Comparison of ENCODE assay signal across 8 mouse cellular contexts in the genomic region with DNA sequence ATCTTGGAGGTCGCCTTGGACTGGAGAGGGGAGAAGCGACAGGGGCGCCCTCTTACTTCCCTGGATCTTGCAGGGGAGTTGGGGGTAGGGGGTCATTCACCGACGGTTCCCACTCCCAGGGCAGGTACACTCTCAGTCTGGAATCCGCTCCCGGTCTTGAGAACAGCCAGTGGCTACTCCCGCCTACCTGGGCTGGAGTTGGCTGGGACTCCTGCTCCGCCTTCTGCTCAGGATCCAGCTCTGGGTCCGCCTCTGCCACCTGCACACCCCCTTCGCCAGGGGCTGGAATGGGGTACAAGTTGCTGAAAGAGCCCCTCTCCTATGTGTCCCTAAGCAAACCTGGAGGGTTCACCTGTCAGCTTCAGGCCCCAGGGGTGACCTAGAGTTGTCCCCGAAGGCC. TPM values are rescaled to one million over a fixed set of nuclear protein-coding genes. Genes with fewer than 3 reads are reported as not detected.
DNase-seq lines count a peak whose midpoint lies in the region; ATAC-seq and TF ChIP-seq lines count a peak whose summit lies in the region.
"Had no signal": no experiment of that assay in that cellular context is flagged by ENCODE, and none has a peak within 500 bp of the region (broad histone marks: within the 10 kb centered on the region; RNA-seq: fewer than 3 reads in every experiment).

No protein-coding gene starts in this region.

- H3K9me3 ChIP-seq in midbrain, postnatal 0 days (ENCODE audit: low read length), result no peaks in the 10 kb centered on the region
- H3K9me3 ChIP-seq in midbrain, embryonic 15.5 days, result no peaks in the 10 kb centered on the region
- H3K9me3 ChIP-seq in limb, embryonic 13.5 days, result no peaks in the 10 kb centered on the region

- peaks cover 20% of the 10 kb centered on the region; the same call in 1 of the 2 replicates for H3K27me3 ChIP-seq in midbrain, postnatal 0 days (ENCODE audit: insufficient read depth, low read length)
- H3K27me3 ChIP-seq in midbrain, embryonic 15.5 days (replicated peaks), result peaks cover 30% of the 10 kb centered on the region
- peaks cover 64% of the 10 kb centered on the region for H3K27me3 ChIP-seq in limb, embryonic 13.5 days

- ATAC-seq in midbrain, postnatal 0 days (ENCODE audit: low FRiP score), result no peak
- no peak; the same call in 1 of the 2 replicates for ATAC-seq in midbrain, embryonic 15.5 days (replicated peaks)
- ATAC-seq in limb, embryonic 13.5 days (ENCODE audit: low FRiP score, low read depth), result no peak; the same call in 1 of the 2 replicates

- H3K4me2 ChIP-seq in midbrain, postnatal 0 days (ENCODE audit: low read depth, low read length, poor library complexity, severe bottlenecking), result peak overlapping the region; percentile 23; the same call in 1 of the 2 replicates
- no peak overlapping the region for H3K4me2 ChIP-seq in midbrain, embryonic 15.5 days
- peak overlapping the region; percentile 45 for H3K4me2 ChIP-seq in limb, embryonic 13.5 days (replicated peaks)

- no peak overlapping the region for H3K9ac ChIP-seq in midbrain, postnatal 0 days (replicated peaks; ENCODE audit: low read length, poor library complexity, severe bottlenecking)
- H3K9ac ChIP-seq in midbrain, embryonic 15.5 days, result no peak overlapping the region
- H3K9ac ChIP-seq in limb, embryonic 13.5 days, result no peak overlapping the region

- H3K27ac ChIP-seq in midbrain, postnatal 0 days (ENCODE audit: low read depth, low read length), result no peak overlapping the region
- H3K27ac ChIP-seq in midbrain, embryonic 15.5 days, result no peak overlapping the region
- no peak overlapping the region for H3K27ac ChIP-seq in limb, embryonic 13.5 days

- no peaks in the 10 kb centered on the region; the same call in 1 of the 2 replicates for H3K4me1 ChIP-seq in midbrain, postnatal 0 days (ENCODE audit: insufficient read depth, low read length)
- no peaks in the 10 kb centered on the region for H3K4me1 ChIP-seq in midbrain, embryonic 15.5 days
- peaks cover 7% of the 10 kb centered on the region; the same call in 1 of the 2 replicates for H3K4me1 ChIP-seq in limb, embryonic 13.5 days

- TF ChIP-seq CTCF in midbrain, postnatal 0 days (IDR thresholded peaks at IDR 0.05), result no peak

- WGBS in midbrain, postnatal 0 days, result 41% methylated on average over 12 of the region's 12 CpGs
- WGBS in midbrain, embryonic 15.5 days, result 39% methylated on average over 12 of the region's 12 CpGs
- 28% methylated on average over 12 of the region's 12 CpGs for WGBS in limb, embryonic 13.5 days

- H3K36me3 ChIP-seq in midbrain, postnatal 0 days (ENCODE audit: insufficient read depth, low read length), result no peaks in the 10 kb centered on the region
- H3K36me3 ChIP-seq in midbrain, embryonic 15.5 days (replicated peaks), result no peaks in the 10 kb centered on the region
- H3K36me3 ChIP-seq in limb, embryonic 13.5 days, result no peaks in the 10 kb centered on the region

- no peak for DNase-seq in midbrain, postnatal 0 days (ENCODE audit: low spot score)
- peak; percentile 59 for DNase-seq in kidney, adult 11 months
- DNase-seq in yolk sac, embryonic 10.5 days (ENCODE audit: low spot score), result peak; percentile 32
- no peak for DNase-seq in frontal cortex, postnatal 25 days (ENCODE audit: low spot score in 2 of 2)
- no peak for DNase-seq in MN1 (ENCODE audit: low spot score)
- DNase-seq: layer of hippocampus, adult 9-11 months had no signal

- no peak overlapping the region for H3K4me3 ChIP-seq in midbrain, postnatal 0 days (ENCODE audit: low read depth, low read length)
- H3K4me3 ChIP-seq in midbrain, embryonic 15.5 days, result no peak overlapping the region
- peak overlapping the region; percentile 12; the same call in 1 of the 2 replicates for H3K4me3 ChIP-seq in limb, embryonic 13.5 days

RNA-seq across cellular contexts. Expression of gene Sytl1, which starts 5.7 kb away (rescaled TPM):
- total RNA-seq in midbrain, postnatal 0 days (2014; rRNA removed), result 1.6 TPM in 1 of 2 replicates, not detected in the other
- polyA plus RNA-seq in midbrain, postnatal 0 days (2015; fragmentation: Nextera tagmentation; extraction: Ambion mirVana), result 0.21 and 0.26 TPM in 2 replicates
- polyA plus RNA-seq in midbrain, embryonic 15.5 days (2015; fragmentation: Nextera tagmentation; extraction: Ambion mirVana), result 0.56 and 0.65 TPM in 2 replicates
- polyA plus RNA-seq in limb, embryonic 13.5 days (2015; fragmentation: Nextera tagmentation; extraction: Ambion mirVana), result 5.5 and 5.6 TPM in 2 replicates

RNA-seq across cellular contexts. Expression of gene Map3k6, which starts 16.6 kb away (rescaled TPM):
- 7.6 and 8.3 TPM in 2 replicates for total RNA-seq in midbrain, postnatal 0 days (2014; rRNA removed)
- 2.8 and 4.1 TPM in 2 replicates for polyA plus RNA-seq in midbrain, postnatal 0 days (2015; fragmentation: Nextera tagmentation; extraction: Ambion mirVana)
- 1.6 and 2.0 TPM in 2 replicates for polyA plus RNA-seq in midbrain, embryonic 15.5 days (2015; fragmentation: Nextera tagmentation; extraction: Ambion mirVana)
- polyA plus RNA-seq in limb, embryonic 13.5 days (2015; fragmentation: Nextera tagmentation; extraction: Ambion mirVana), result 2.4 and 2.6 TPM in 2 replicates

RNA-seq across cellular contexts. Expression of gene Tmem222, which starts 20.4 kb away (rescaled TPM):
- total RNA-seq in midbrain, postnatal 0 days (2014; rRNA removed), result 129 and 130 TPM in 2 replicates
- 138 and 143 TPM in 2 replicates for polyA plus RNA-seq in midbrain, postnatal 0 days (2015; fragmentation: Nextera tagmentation; extraction: Ambion mirVana)
- 118 and 120 TPM in 2 replicates for polyA plus RNA-seq in midbrain, embryonic 15.5 days (2015; fragmentation: Nextera tagmentation; extraction: Ambion mirVana)
- 84.0 and 86.8 TPM in 2 replicates for polyA plus RNA-seq in limb, embryonic 13.5 days (2015; fragmentation: Nextera tagmentation; extraction: Ambion mirVana)

RNA-seq across cellular contexts. Expression of gene Gpr3, which starts 44.9 kb away (rescaled TPM):
- 3.2 and 10.8 TPM in 2 replicates for total RNA-seq in midbrain, postnatal 0 days (2014; rRNA removed)
- 3.9 and 4.5 TPM in 2 replicates for polyA plus RNA-seq in midbrain, postnatal 0 days (2015; fragmentation: Nextera tagmentation; extraction: Ambion mirVana)
- 1.3 and 2.0 TPM in 2 replicates for polyA plus RNA-seq in midbrain, embryonic 15.5 days (2015; fragmentation: Nextera tagmentation; extraction: Ambion mirVana)
- polyA plus RNA-seq in limb, embryonic 13.5 days (2015; fragmentation: Nextera tagmentation; extraction: Ambion mirVana), result 0.32 and 0.38 TPM in 2 replicates

RNA-seq across cellular contexts. Expression of gene Cd164l2, which starts 45.3 kb away (rescaled TPM):
- total RNA-seq in midbrain, postnatal 0 days (2014; rRNA removed), result 3.9 and 5.9 TPM in 2 replicates
- polyA plus RNA-seq in midbrain, postnatal 0 days (2015; fragmentation: Nextera tagmentation; extraction: Ambion mirVana), result 10.6 and 11.0 TPM in 2 replicates
- 3.0 and 5.0 TPM in 2 replicates for polyA plus RNA-seq in midbrain, embryonic 15.5 days (2015; fragmentation: Nextera tagmentation; extraction: Ambion mirVana)
- 2.8 and 5.9 TPM in 2 replicates for polyA plus RNA-seq in limb, embryonic 13.5 days (2015; fragmentation: Nextera tagmentation; extraction: Ambion mirVana)

Comparison
In these comparisons a context has a peak if more than half of its experiments do, and no peak if none do; other contexts are left out.
1. DNase-seq: peak in kidney, adult 11 months (single experiment) and yolk sac, embryonic 10.5 days (single experiment); none in midbrain, postnatal 0 days (single experiment), frontal cortex, postnatal 25 days (0 of 2) and MN1 (single experiment).